Mouse (Mus musculus) frontal cortex, adult 2 months (tissue): ENCODE measurements at regions not wholly inside any gene's neighbourhood (a gene's known extent, or its start where the extent isn't known, plus 50 kb on each side); places are given as distances from the start of the nearest gene placed in this dataset.

Experiments used
- DNase-seq, 2 experiments: peaks; one replicate each; pipeline ENCODE4 v3.0.0; 2022; ENCODE audit warnings: low spot score in 1 of 2; ENCODE audit errors: extremely low spot score in 1 of 2

- DNase-seq, result no peak
Measured at GRCm38 (mm10) chr6:94778797-94779196, 78.8 kb upstream of the Lrig1 start.

- DNase-seq, result no peak
Measured at GRCm38 (mm10) chr6:94776585-94776984, 76.6 kb upstream of the Lrig1 start.

- DNase-seq, result no peak
Measured at GRCm38 (mm10) chr6:94774871-94775270, 74.9 kb upstream of the Lrig1 start.

- DNase-seq, result peak in 1 of 2 experiments; percentile 27
Measured at GRCm38 (mm10) chr6:94773604-94774486, 73.9 kb upstream of the Lrig1 start.

GRCm38 (mm10) chr6:94772868-94773603 is 73.1 kb upstream of the Lrig1 start:
- DNase-seq, result no peak

- DNase-seq, result no peak
Measured at GRCm38 (mm10) chr6:94772391-94772790, 72.4 kb upstream of the Lrig1 start.

- DNase-seq, result no peak
Measured at GRCm38 (mm10) chr6:94768230-94768629, 68.3 kb upstream of the Lrig1 start.

- DNase-seq, result no peak
Measured at GRCm38 (mm10) chr6:94765724-94766123, 65.8 kb upstream of the Lrig1 start.

- no peak for DNase-seq
Measured at GRCm38 (mm10) chr6:94761341-94761740, 61.4 kb upstream of the Lrig1 start.

GRCm38 (mm10) chr6:94760629-94761111 is 60.7 kb upstream of the Lrig1 start:
- DNase-seq, result no peak

- DNase-seq, result no peak
Measured at GRCm38 (mm10) chr6:94759649-94760048, 59.7 kb upstream of the Lrig1 start.

GRCm38 (mm10) chr6:94756006-94756405 is 56.0 kb upstream of the Lrig1 start:
- no peak for DNase-seq

GRCm38 (mm10) chr6:94755297-94755831 is 55.4 kb upstream of the Lrig1 start:
- no peak for DNase-seq

GRCm38 (mm10) chr6:94754522-94754921 is 54.6 kb upstream of the Lrig1 start:
- no peak for DNase-seq

GRCm38 (mm10) chr6:94751101-94751440 is 51.1 kb upstream of the Lrig1 start:
- DNase-seq, result no peak

GRCm38 (mm10) chr6:94750228-94751100 is 50.5 kb upstream of the Lrig1 start:
- DNase-seq, result no peak
